Comparison of ENCODE assay signal across 15 mouse cellular contexts in the genomic region with DNA sequence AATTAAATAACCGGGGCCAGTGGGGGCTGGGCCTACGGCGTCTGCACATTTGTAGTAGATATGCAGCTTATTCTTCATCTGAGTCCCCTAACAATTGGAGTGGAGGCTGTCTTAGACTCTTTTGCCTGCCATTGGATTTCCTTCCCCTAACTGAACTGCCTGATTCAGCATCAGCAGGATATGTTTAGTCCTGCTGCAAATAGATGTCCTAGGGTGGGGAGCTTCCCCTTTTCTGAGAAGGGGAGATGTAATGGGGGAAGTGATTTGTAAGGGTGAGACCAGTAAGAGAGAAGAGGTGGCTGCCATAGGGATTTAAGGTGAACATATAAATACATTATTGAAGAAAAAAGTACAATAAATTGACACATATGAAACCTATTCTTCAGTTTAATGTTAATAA.
"Had no signal": no experiment of that assay in that cellular context is flagged by ENCODE, and none has a peak within 500 bp of the region (broad histone marks: within the 10 kb centered on the region; RNA-seq: fewer than 3 reads in every experiment).

No protein-coding gene starts in this region.

- H3K9me3 ChIP-seq: limb, embryonic 15.5 days; liver, embryonic 13.5 days; lung, embryonic 15.5 days; midbrain, embryonic 12.5 days had no signal

- H3K4me2 ChIP-seq: limb, embryonic 15.5 days; liver, embryonic 13.5 days; lung, embryonic 15.5 days; midbrain, embryonic 12.5 days had no signal

- H3K4me3 ChIP-seq: limb, embryonic 15.5 days; liver, embryonic 13.5 days; lung, embryonic 15.5 days; midbrain, embryonic 12.5 days had no signal

- H3K36me3 ChIP-seq: limb, embryonic 15.5 days; liver, embryonic 13.5 days; lung, embryonic 15.5 days; midbrain, embryonic 12.5 days had no signal

- DNase-seq: kidney, adult 11 months; kidney, adult 9 months; kidney, postnatal 36 days; liver, embryonic 13.5 days; liver, postnatal 0 days; lung, postnatal 14 days; right cerebral cortex, postnatal 4 days; spleen, adult 18-20 months; thymus, adult 2 months; thymus, postnatal 25 days had no signal

- H3K27ac ChIP-seq: kidney, postnatal 0 days; limb, embryonic 15.5 days; liver, embryonic 13.5 days; lung, embryonic 15.5 days; macrophage; midbrain, embryonic 12.5 days had no signal

- ATAC-seq: liver, postnatal 0 days had no signal

- H3K4me1 ChIP-seq: limb, embryonic 15.5 days; liver, embryonic 13.5 days; lung, embryonic 15.5 days; midbrain, embryonic 12.5 days had no signal

- H3K27me3 ChIP-seq: limb, embryonic 15.5 days; liver, embryonic 13.5 days; lung, embryonic 15.5 days; midbrain, embryonic 12.5 days had no signal

- H3K9ac ChIP-seq: limb, embryonic 15.5 days; liver, embryonic 13.5 days; liver, postnatal 0 days; lung, embryonic 15.5 days; midbrain, embryonic 12.5 days had no signal
